Comparison of ENCODE assay signal across 8 mouse cellular contexts in the genomic region with DNA sequence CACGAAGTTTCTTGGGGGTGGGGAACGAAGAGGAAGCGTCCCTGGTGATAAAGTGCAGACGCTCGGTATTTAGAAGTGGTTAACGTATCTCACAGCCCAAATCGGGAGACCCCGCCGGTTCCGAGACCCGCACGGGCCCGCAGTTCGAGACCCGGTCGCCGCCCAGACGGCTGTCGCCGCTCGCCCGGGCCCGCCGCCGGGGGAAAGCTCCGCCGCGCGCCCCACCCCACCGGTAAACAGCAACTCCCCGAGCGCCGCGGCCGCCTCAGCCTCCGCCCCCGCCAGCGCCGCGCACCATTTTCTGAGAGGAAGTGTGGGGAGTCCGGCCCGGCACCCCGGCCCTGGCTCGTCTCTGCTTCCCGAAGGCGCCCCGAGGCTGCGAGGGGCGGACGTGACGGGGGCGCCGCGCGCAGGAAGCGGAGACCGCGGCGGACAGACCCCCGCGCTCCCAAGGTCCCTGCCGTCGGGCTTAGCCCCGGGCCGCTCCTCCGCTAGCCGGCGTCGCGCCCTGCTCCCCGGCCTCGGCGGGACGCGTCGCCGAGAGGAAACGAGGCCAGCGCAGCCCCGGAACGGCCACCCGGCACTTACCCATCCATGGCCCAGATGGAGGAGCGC. TPM values are rescaled to one million over a fixed set of nuclear protein-coding genes. Genes with fewer than 3 reads are reported as not detected.
DNase-seq lines count a peak whose midpoint lies in the region; ATAC-seq and TF ChIP-seq lines count a peak whose summit lies in the region.

No protein-coding gene starts in this region.

- peak overlapping the region; percentile 94 for H3K4me2 ChIP-seq in intestine, embryonic 14.5 days (ENCODE audit: low read length)

- H3K4me1 ChIP-seq in cortical plate, adult 2 months (ENCODE audit: control insufficient read depth, insufficient read depth, low read length): no peaks in the 10 kb centered on the region
- peaks cover 16% of the 10 kb centered on the region for H3K4me1 ChIP-seq in intestine, embryonic 14.5 days (replicated peaks; ENCODE audit: control insufficient read depth, insufficient read depth, low read length)

- H3K9ac ChIP-seq in intestine, embryonic 14.5 days (ENCODE audit: low read length): peak overlapping the region; percentile 94

- H3K27ac ChIP-seq in cortical plate, adult 2 months (ENCODE audit: insufficient read depth, low read length): peak overlapping the region; percentile 99
- peak overlapping the region; percentile 96 for H3K27ac ChIP-seq in intestine, embryonic 14.5 days (ENCODE audit: low read depth)

- peak; percentile 66 for DNase-seq in layer of hippocampus, adult 11-12 months (ENCODE audit: low spot score)
- no peak for DNase-seq in layer of hippocampus, adult 9-10 months (ENCODE audit: low spot score)
- DNase-seq in gastrocnemius, postnatal 25 days: peak; percentile 75
- DNase-seq in intestine, embryonic 14.5 days (ENCODE audit: low spot score): peak; percentile 88
- DNase-seq in left cerebral cortex, postnatal 36 days (ENCODE audit: low spot score in 2 of 2): peak; percentile 63 to 73
- peak; percentile 47 for DNase-seq in mesoderm, embryonic 11.5 days (ENCODE audit: low read depth, low spot score)
- DNase-seq in spleen, adult 12 weeks (ENCODE audit: low spot score): peak; percentile 78

- H3K36me3 ChIP-seq in intestine, embryonic 14.5 days (ENCODE audit: control insufficient read depth, insufficient read depth, low read length): no peaks in the 10 kb centered on the region

- intact Hi-C loops in left cerebral cortex, postnatal 36 days (cut with DNase I): loop anchor here (2.0 to 5.0 kb wide), 2 partner anchors 111 to 360 kb away; a partner anchor contains a TSS

- H3K9me3 ChIP-seq in intestine, embryonic 14.5 days (ENCODE audit: control insufficient read depth, low read length): no peaks in the 10 kb centered on the region

- TF ChIP-seq POLR2A in cortical plate, adult 2 months (IDR thresholded peaks at IDR 0.05; ENCODE audit: extremely low read depth, insufficient read depth, low read length): no peak

- no peaks in the 10 kb centered on the region for H3K27me3 ChIP-seq in intestine, embryonic 14.5 days (replicated peaks; ENCODE audit: control insufficient read depth, insufficient read depth, low read length)

- under 1% methylated on average over 70 of the region's 83 CpGs for WGBS in intestine, embryonic 14.5 days

- no peak for TF ChIP-seq CTCF in cortical plate, adult 2 months (IDR thresholded peaks at IDR 0.05; ENCODE audit: extremely low read depth, insufficient read depth, low read length)

- ATAC-seq in intestine, embryonic 14.5 days (replicated peaks; ENCODE audit: low FRiP score, low TSS enrichment, low read depth): peak; percentile 73

- peak overlapping the region; percentile 77 for H3K4me3 ChIP-seq in cortical plate, adult 2 months (ENCODE audit: insufficient read depth, low read length)
- peak overlapping the region; percentile 88 for H3K4me3 ChIP-seq in intestine, embryonic 14.5 days (ENCODE audit: low read depth, low read length)

RNA-seq across cellular contexts. Expression of a gene that starts 0.5 kb away (rescaled TPM):
- 9.4 and 9.5 TPM in 2 replicates for polyA plus RNA-seq in cortical plate, adult 2 months (2012; rRNA removed)
- total RNA-seq in gastrocnemius, postnatal 25 days (2021): 10 to 100 TPM in 1 of 2 experiments, 1 to 10 TPM in 1; 7.8 to 11.8 TPM
- polyA plus RNA-seq in intestine, embryonic 14.5 days (2014; fragmentation: Nextera tagmentation; extraction: Ambion mirVana): 73.7 and 73.8 TPM in 2 replicates
- 10 to 100 TPM; 25.8 to 30.1 TPM for total RNA-seq in left cerebral cortex, postnatal 36 days (2021)

RNA-seq across cellular contexts. Expression of a gene that starts 32.7 kb away (rescaled TPM):
- 30.5 and 36.2 TPM in 2 replicates for polyA plus RNA-seq in cortical plate, adult 2 months (2012; rRNA removed)
- 10 to 100 TPM; 55.4 to 60.9 TPM for total RNA-seq in gastrocnemius, postnatal 25 days (2021)
- 15.8 and 17.5 TPM in 2 replicates for polyA plus RNA-seq in intestine, embryonic 14.5 days (2014; fragmentation: Nextera tagmentation; extraction: Ambion mirVana)
- total RNA-seq in left cerebral cortex, postnatal 36 days (2021): 10 to 100 TPM; 24.4 to 26.2 TPM
